Mouse (Mus musculus) ES-Bruce4 (cell line): ENCODE results near the gene Adamts20.

Source experiments
- CTCF ChIP-seq: IDR thresholded peaks from one replicate; pipeline ENCODE4 v1.8.1; 2011; ENCODE audit warnings: low read depth, low read length
- EP300 ChIP-seq: IDR thresholded peaks from 2 replicates; pipeline ENCODE4 v1.6.1; 2011; ENCODE audit warnings: low read depth, low read length; ENCODE audit not compliant: insufficient read depth
- POLR2A ChIP-seq: IDR thresholded peaks from one replicate; pipeline ENCODE4 v1.8.1; 2011; ENCODE audit warnings: low read length; ENCODE audit not compliant: insufficient read depth

DNA sequence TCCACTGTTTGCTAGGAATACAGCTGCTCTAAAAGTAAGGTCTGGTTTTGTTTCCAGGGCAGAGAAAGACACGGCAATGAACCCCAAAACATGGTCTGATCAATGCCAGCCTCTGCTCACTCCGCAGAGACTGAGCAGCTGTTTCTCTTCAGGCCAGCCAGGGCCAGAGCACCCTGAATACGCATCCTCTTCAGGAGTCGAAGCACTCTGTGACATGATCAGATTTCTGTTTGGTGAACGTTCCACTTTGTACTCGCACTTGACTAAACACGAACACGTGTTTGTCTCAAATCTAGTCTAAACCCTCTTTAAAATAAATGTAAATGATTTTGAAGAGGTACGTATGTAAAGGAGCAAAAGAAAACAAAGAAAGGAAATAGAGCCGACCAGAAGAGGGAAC, 130.6 kb downstream of the Adamts20 start:
- TF ChIP-seq CTCF (no peak), EP300 (no peak), POLR2A (no peak)
